Mouse (Mus musculus): ENCODE results near the gene Rab6b. TPM values are rescaled to one million over a fixed set of nuclear protein-coding genes. Genes with fewer than 3 reads are reported as not detected.

Gene Rab6b
- polyA plus RNA-seq, 1 experiment from 2014 or later, result 2.1 TPM

DNA sequence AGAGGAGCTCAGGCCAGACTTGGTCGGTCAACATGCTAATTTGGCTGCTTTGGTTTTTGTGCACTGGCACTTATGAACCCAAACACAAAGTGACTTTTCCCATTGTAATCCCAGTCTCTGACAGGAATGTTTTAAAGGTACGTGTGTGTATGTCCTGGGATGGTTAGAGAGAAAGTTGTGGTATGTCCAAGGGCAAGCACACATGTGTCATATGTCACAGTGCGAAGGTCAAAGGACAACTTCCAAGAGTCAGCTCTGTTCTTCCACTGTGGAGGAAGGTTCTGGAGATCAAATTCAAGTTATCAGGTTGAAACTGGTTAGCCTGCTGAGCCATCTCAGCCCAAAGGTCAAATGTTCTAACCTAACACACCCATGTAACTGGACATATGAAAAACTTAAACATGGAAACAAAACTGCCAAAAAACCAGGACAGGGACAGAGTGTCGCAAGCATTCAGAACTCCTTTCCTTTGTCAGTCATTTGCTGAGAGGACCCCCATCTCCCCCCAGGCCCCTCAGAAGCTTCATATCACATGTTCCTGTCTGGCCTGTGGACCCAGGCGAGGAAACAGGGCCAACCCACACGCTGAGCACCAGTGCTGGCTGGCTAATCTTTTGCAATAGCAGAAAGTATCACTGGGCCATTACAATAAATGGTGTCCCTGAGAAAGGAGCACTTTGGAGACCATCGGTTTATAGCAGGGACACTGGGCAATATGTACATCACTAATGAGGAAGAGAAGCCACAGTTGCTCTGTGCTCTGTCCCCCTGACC is 120.8 kb downstream of the Rab6b start:
- Histone ChIP-seq H3K9me3 (replicated peaks; ENCODE audit: control insufficient read depth, low read length) (no peaks in the 10 kb centered on the region), H3K27me3 (ENCODE audit: control insufficient read depth, insufficient read depth, low read length) (no peaks in the 10 kb centered on the region), H3K4me1 (ENCODE audit: control insufficient read depth, insufficient read depth, low read length) (peaks cover 6% of the 10 kb centered on the region), H3K9ac (ENCODE audit: low read length) (no peak overlapping the region), H3K4me2 (ENCODE audit: low read depth, low read length) (no peak overlapping the region), H3K36me3 (ENCODE audit: control insufficient read depth, insufficient read depth) (no peaks in the 10 kb centered on the region), H3K27ac (ENCODE audit: low read length) (no peak overlapping the region), H3K4me3 (ENCODE audit: low read length) (no peak overlapping the region)
- 88% methylated on average over 7 of the region's 7 CpGs for WGBS
- no peak for ATAC-seq (replicated peaks; ENCODE audit: extremely low read depth, insufficient read depth, low FRiP score)

DNA sequence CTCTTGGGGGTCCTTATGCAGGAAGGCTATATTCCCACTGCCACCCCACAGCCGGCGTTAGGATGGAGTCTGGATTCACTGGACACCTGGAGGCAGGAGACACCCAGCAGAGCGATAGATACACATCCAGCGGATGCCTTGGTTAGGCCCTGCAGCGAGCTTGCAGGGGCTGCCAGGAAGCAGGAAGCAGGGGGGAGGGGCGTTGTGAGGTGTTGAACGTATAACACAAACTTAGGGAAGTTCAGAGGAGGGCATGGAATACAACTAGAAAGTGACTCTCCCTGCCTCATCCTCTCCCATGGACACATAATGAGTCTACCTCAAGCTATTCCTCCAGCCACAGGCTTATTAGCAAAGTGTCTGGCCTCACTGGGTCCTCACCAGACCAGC is 121.4 kb downstream of the Rab6b start:
- no peak overlapping the region for H3K4me3 ChIP-seq (ENCODE audit: low read length)
- no peak for ATAC-seq (replicated peaks; ENCODE audit: extremely low read depth, insufficient read depth, low FRiP score)
- H3K27ac ChIP-seq (ENCODE audit: low read length), result no peak overlapping the region
- no peaks in the 10 kb centered on the region for H3K27me3 ChIP-seq (ENCODE audit: control insufficient read depth, insufficient read depth, low read length)
- H3K9me3 ChIP-seq (replicated peaks; ENCODE audit: control insufficient read depth, low read length), result no peaks in the 10 kb centered on the region
- H3K36me3 ChIP-seq (ENCODE audit: control insufficient read depth, insufficient read depth), result no peaks in the 10 kb centered on the region
- no peak overlapping the region for H3K4me2 ChIP-seq (ENCODE audit: low read depth, low read length)
- 49% methylated on average over 7 of the region's 7 CpGs for WGBS
- peaks cover 6% of the 10 kb centered on the region for H3K4me1 ChIP-seq (ENCODE audit: control insufficient read depth, insufficient read depth, low read length)
- no peak overlapping the region for H3K9ac ChIP-seq (ENCODE audit: low read length)

DNA sequence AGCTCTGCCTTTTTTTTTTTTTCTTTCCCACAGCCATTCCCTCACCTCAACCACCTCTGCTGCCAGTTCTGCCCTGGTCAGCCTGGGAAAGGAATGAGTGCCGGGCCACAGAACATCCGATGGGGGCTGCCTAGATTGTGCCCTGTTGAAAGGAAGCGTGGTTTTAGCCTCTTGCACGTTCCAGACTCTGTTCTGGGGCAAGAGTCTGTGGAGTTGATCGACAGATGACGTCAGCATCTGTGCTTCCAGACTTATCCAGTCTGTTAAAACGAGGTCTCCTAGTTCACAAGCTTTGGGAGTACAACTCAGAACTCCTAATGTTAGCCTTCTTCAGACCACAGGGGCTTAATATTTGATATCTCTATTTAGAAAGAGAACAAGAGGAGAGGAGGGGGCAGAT is 122.5 kb downstream of the Rab6b start:
- Histone ChIP-seq H3K4me2 (ENCODE audit: low read depth, low read length) (no peak overlapping the region), H3K4me1 (ENCODE audit: control insufficient read depth, insufficient read depth, low read length) (peaks cover 6% of the 10 kb centered on the region), H3K9ac (ENCODE audit: low read length) (no peak overlapping the region), H3K36me3 (ENCODE audit: control insufficient read depth, insufficient read depth) (no peaks in the 10 kb centered on the region), H3K27me3 (ENCODE audit: control insufficient read depth, insufficient read depth, low read length) (no peaks in the 10 kb centered on the region), H3K9me3 (replicated peaks; ENCODE audit: control insufficient read depth, low read length) (no peaks in the 10 kb centered on the region), H3K27ac (ENCODE audit: low read length) (no peak overlapping the region), H3K4me3 (ENCODE audit: low read length) (no peak overlapping the region)
- WGBS, result 55% methylated on average over 7 of the region's 7 CpGs
- no peak for ATAC-seq (replicated peaks; ENCODE audit: extremely low read depth, insufficient read depth, low FRiP score)

DNA sequence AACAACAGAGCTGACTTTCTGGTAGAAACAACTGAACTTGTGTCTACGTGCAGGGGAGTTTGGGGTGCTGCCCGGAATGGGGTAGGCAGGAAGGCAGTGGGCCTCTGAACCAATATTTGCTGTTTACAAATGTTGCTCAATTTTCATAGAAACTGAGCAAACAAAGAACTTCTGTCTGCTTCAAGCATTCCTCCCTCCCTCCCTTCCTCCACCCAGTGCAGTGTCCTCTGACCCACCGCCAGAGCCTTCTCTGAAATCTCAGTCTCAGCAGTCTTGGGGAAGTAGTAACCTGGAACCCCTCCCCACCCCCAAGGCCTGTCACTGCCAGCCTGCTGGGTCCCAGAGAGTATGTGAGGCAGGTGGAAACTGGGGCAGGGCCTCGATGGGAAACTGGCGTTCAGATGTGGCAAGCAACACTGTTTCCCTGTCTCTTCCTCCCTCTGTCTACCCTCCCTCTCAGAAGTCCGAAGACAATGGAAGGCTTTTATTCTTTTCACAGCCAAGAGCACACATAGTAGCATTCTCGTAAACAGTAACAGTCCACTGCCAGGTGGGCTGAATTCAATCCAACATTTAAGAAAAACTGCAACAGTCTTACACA is 123.1 kb downstream of the Rab6b start:
- Histone ChIP-seq H3K4me1 (ENCODE audit: control insufficient read depth, insufficient read depth, low read length) (peaks cover 6% of the 10 kb centered on the region), H3K27me3 (ENCODE audit: control insufficient read depth, insufficient read depth, low read length) (no peaks in the 10 kb centered on the region), H3K27ac (ENCODE audit: low read length) (no peak overlapping the region), H3K4me2 (ENCODE audit: low read depth, low read length) (no peak overlapping the region), H3K36me3 (ENCODE audit: control insufficient read depth, insufficient read depth) (no peaks in the 10 kb centered on the region), H3K4me3 (ENCODE audit: low read length) (no peak overlapping the region), H3K9me3 (replicated peaks; ENCODE audit: control insufficient read depth, low read length) (no peaks in the 10 kb centered on the region), H3K9ac (ENCODE audit: low read length) (no peak overlapping the region)
- ATAC-seq (replicated peaks; ENCODE audit: extremely low read depth, insufficient read depth, low FRiP score), result no peak
- 63% methylated on average over 7 of the region's 7 CpGs for WGBS

Other genes starting within 250 kb of the Rab6b start
- 7.9 and 8.2 TPM in 2 replicates for gene Slco2a1, start 123.1 kb upstream of the Rab6b start, polyA plus RNA-seq (2015; fragmentation: Nextera tagmentation; extraction: Ambion mirVana)
- 42.6 and 46.7 TPM in 2 replicates for gene Srprb, start 90.3 kb downstream of the Rab6b start, polyA plus RNA-seq (2015; fragmentation: Nextera tagmentation; extraction: Ambion mirVana)
- 4.4 TPM in 1 of 2 replicates, not detected in the other for gene Gm20425, start 118.5 kb downstream of the Rab6b start, polyA plus RNA-seq (2015; fragmentation: Nextera tagmentation; extraction: Ambion mirVana)
- 52.4 and 64.3 TPM in 2 replicates for gene Trf, start 118.7 kb downstream of the Rab6b start, polyA plus RNA-seq (2015; fragmentation: Nextera tagmentation; extraction: Ambion mirVana)
- gene 1300017J02Rik, start 193.3 kb downstream of the Rab6b start, polyA plus RNA-seq (2015; fragmentation: Nextera tagmentation; extraction: Ambion mirVana), result 1.0 and 1.7 TPM in 2 replicates
- gene Topbp1, start 193.4 kb downstream of the Rab6b start, polyA plus RNA-seq (2015; fragmentation: Nextera tagmentation; extraction: Ambion mirVana), result 36.9 and 37.2 TPM in 2 replicates

All from heart, embryonic 16.5 days (tissue).